9 mouse cellular contexts compared by ENCODE assay signal in genomic region chr6:129543709-129544606, GRCm38 (mm10). TPM values are rescaled to one million over a fixed set of nuclear protein-coding genes. Genes with fewer than 3 reads are reported as not detected.
DNase-seq lines count a peak whose midpoint lies in the region; ATAC-seq and TF ChIP-seq lines count a peak whose summit lies in the region.
"Had no signal": no experiment of that assay in that cellular context is flagged by ENCODE, and none has a peak within 500 bp of the region (broad histone marks: within the 10 kb centered on the region; RNA-seq: fewer than 3 reads in every experiment).

No protein-coding gene starts in this region.

- peak; percentile 40 to 56 for DNase-seq in B cell, adult 2 months
- peak; percentile 45 for DNase-seq in WW6 (ENCODE audit: low read depth, low spot score)
- DNase-seq in gastrocnemius, postnatal 10 days: peak; percentile 64
- peak; percentile 83 for DNase-seq in kidney, adult 18-20 months
- DNase-seq in limb, embryonic 11.5 days (ENCODE audit: low spot score): peak; percentile 73
- peak; percentile 86 for DNase-seq in midbrain, embryonic 14.5 days
- peak; percentile 68 for DNase-seq in splenic B cell, adult 2 months (ENCODE audit: low read depth, low spot score)

- 73% methylated on average over 6 of the region's 6 CpGs for WGBS in limb, embryonic 11.5 days
- WGBS in midbrain, embryonic 14.5 days: 58% methylated on average over 6 of the region's 6 CpGs

- no peaks in the 10 kb centered on the region for H3K27me3 ChIP-seq in limb, embryonic 11.5 days (ENCODE audit: control insufficient read depth, insufficient read depth, low read length)
- no peaks in the 10 kb centered on the region for H3K27me3 ChIP-seq in midbrain, embryonic 14.5 days (ENCODE audit: control insufficient read depth, insufficient read depth, low read length)
- no peaks in the 10 kb centered on the region for H3K27me3 ChIP-seq in splenic B cell, adult 2 months (ENCODE audit: control insufficient read depth, insufficient read depth, low read length, poor library complexity, severe bottlenecking)

- H3K9me3 ChIP-seq in limb, embryonic 11.5 days (ENCODE audit: control insufficient read depth, low read length): no peaks in the 10 kb centered on the region
- H3K9me3 ChIP-seq in midbrain, embryonic 14.5 days (ENCODE audit: control insufficient read depth, low read length): no peaks in the 10 kb centered on the region

- no peak overlapping the region for H3K4me3 ChIP-seq in cortical plate, adult 2 months (ENCODE audit: insufficient read depth, low read length)
- H3K4me3 ChIP-seq in limb, embryonic 11.5 days (ENCODE audit: low read depth, low read length): no peak overlapping the region
- no peak overlapping the region for H3K4me3 ChIP-seq in midbrain, embryonic 14.5 days (replicated peaks; ENCODE audit: low read depth, low read length)

- ATAC-seq in limb, embryonic 11.5 days (ENCODE audit: insufficient number of reproducible peaks, low FRiP score, low TSS enrichment, low read depth): peak; percentile 76; the same call in 1 of the 2 replicates
- ATAC-seq in midbrain, embryonic 14.5 days (ENCODE audit: low FRiP score, low TSS enrichment): peak; percentile 80

- H3K27ac ChIP-seq in cortical plate, adult 2 months (ENCODE audit: insufficient read depth, low read length): no peak overlapping the region
- no peak overlapping the region for H3K27ac ChIP-seq in limb, embryonic 11.5 days (replicated peaks; ENCODE audit: low read depth, low read length)
- no peak overlapping the region for H3K27ac ChIP-seq in midbrain, embryonic 14.5 days (replicated peaks; ENCODE audit: low read depth, low read length)

- no peak overlapping the region for H3K4me2 ChIP-seq in limb, embryonic 11.5 days (ENCODE audit: low read depth, severe bottlenecking)
- no peak overlapping the region for H3K4me2 ChIP-seq in midbrain, embryonic 14.5 days (ENCODE audit: low read length)

- peak; percentile 90 for TF ChIP-seq CTCF in cortical plate, adult 2 months (IDR thresholded peaks at IDR 0.05; ENCODE audit: extremely low read depth, insufficient read depth, low read length)

- no peak overlapping the region for H3K9ac ChIP-seq in limb, embryonic 11.5 days (ENCODE audit: low read length)
- no peak overlapping the region for H3K9ac ChIP-seq in midbrain, embryonic 14.5 days (replicated peaks; ENCODE audit: low read length)

- peaks cover 9% of the 10 kb centered on the region; the same call in 1 of the 2 replicates for H3K36me3 ChIP-seq in limb, embryonic 11.5 days (ENCODE audit: control insufficient read depth, insufficient read depth, low read length)
- H3K36me3 ChIP-seq in midbrain, embryonic 14.5 days (ENCODE audit: control insufficient read depth, insufficient read depth, low read length): peaks cover 41% of the 10 kb centered on the region
- no peaks in the 10 kb centered on the region for H3K36me3 ChIP-seq in splenic B cell, adult 2 months (ENCODE audit: control insufficient read depth, insufficient read depth, low read length, poor library complexity, severe bottlenecking)

- TF ChIP-seq POLR2A in cortical plate, adult 2 months (IDR thresholded peaks at IDR 0.05; ENCODE audit: extremely low read depth, insufficient read depth, low read length): peak; percentile 6; the same call in 1 of the 2 replicates

- no peaks in the 10 kb centered on the region; the same call in 1 of the 2 replicates for H3K4me1 ChIP-seq in cortical plate, adult 2 months (ENCODE audit: control insufficient read depth, insufficient read depth, low read length)
- no peaks in the 10 kb centered on the region for H3K4me1 ChIP-seq in limb, embryonic 11.5 days (ENCODE audit: control insufficient read depth, insufficient read depth, low read length)
- H3K4me1 ChIP-seq in midbrain, embryonic 14.5 days (ENCODE audit: control insufficient read depth, insufficient read depth, low read length): no peaks in the 10 kb centered on the region

RNA-seq across cellular contexts. Expression of gene Gabarapl1, which starts 11.0 kb away (rescaled TPM):
- polyA plus RNA-seq in cortical plate, adult 2 months (2012; rRNA removed): 580 and 605 TPM in 2 replicates
- total RNA-seq in gastrocnemius, postnatal 10 days (2021): 10 to 100 TPM; 30.3 to 32.8 TPM
- 11.7 and 12.2 TPM in 2 replicates for polyA plus RNA-seq in limb, embryonic 11.5 days (2014; fragmentation: Nextera tagmentation; extraction: Ambion mirVana)
- 72.0 and 102 TPM in 2 replicates for polyA plus RNA-seq in midbrain, embryonic 14.5 days (2014; fragmentation: Nextera tagmentation; extraction: Ambion mirVana)

RNA-seq across cellular contexts. Expression of gene Tmem52b, which starts 31.6 kb away (rescaled TPM):
- polyA plus RNA-seq in cortical plate, adult 2 months (2012; rRNA removed): not detected in 2 replicates
- not detected for total RNA-seq in gastrocnemius, postnatal 10 days (2021)
- polyA plus RNA-seq in limb, embryonic 11.5 days (2014; fragmentation: Nextera tagmentation; extraction: Ambion mirVana): not detected in 2 replicates
- not detected in 2 replicates for polyA plus RNA-seq in midbrain, embryonic 14.5 days (2014; fragmentation: Nextera tagmentation; extraction: Ambion mirVana)
- total RNA-seq: gastrocnemius, postnatal 36 days had no signal

RNA-seq across cellular contexts. Expression of gene Klre1, which starts 33.7 kb away (rescaled TPM):
- 0.08 and 0.13 TPM in 2 replicates for polyA plus RNA-seq in cortical plate, adult 2 months (2012; rRNA removed)
- not detected for total RNA-seq in gastrocnemius, postnatal 10 days (2021)
- not detected in 2 replicates for polyA plus RNA-seq in limb, embryonic 11.5 days (2014; fragmentation: Nextera tagmentation; extraction: Ambion mirVana)
- 0.12 TPM in 1 of 2 replicates, not detected in the other for polyA plus RNA-seq in midbrain, embryonic 14.5 days (2014; fragmentation: Nextera tagmentation; extraction: Ambion mirVana)
- total RNA-seq: gastrocnemius, postnatal 36 days had no signal

RNA-seq across cellular contexts. Expression of gene Olr1, which starts 37.0 kb away (rescaled TPM):
- not detected in 2 replicates for polyA plus RNA-seq in cortical plate, adult 2 months (2012; rRNA removed)
- under 1 TPM in 1 of 2 experiments, not detected in 1; 0.11 TPM for total RNA-seq in gastrocnemius, postnatal 10 days (2021)
- 0.38 TPM in 1 of 2 replicates, not detected in the other for polyA plus RNA-seq in limb, embryonic 11.5 days (2014; fragmentation: Nextera tagmentation; extraction: Ambion mirVana)
- not detected in 2 replicates for polyA plus RNA-seq in midbrain, embryonic 14.5 days (2014; fragmentation: Nextera tagmentation; extraction: Ambion mirVana)
- total RNA-seq: gastrocnemius, postnatal 36 days had no signal

RNA-seq across cellular contexts. Expression of gene Klrd1, which starts 47.6 kb away (rescaled TPM):
- polyA plus RNA-seq in cortical plate, adult 2 months (2012; rRNA removed): 0.30 TPM in 1 of 2 replicates, not detected in the other
- not detected for total RNA-seq in gastrocnemius, postnatal 10 days (2021)
- polyA plus RNA-seq in limb, embryonic 11.5 days (2014; fragmentation: Nextera tagmentation; extraction: Ambion mirVana): not detected in 2 replicates
- not detected in 2 replicates for polyA plus RNA-seq in midbrain, embryonic 14.5 days (2014; fragmentation: Nextera tagmentation; extraction: Ambion mirVana)
- total RNA-seq: gastrocnemius, postnatal 36 days had no signal
